Mouse (Mus musculus) lung, postnatal 0 days (tissue): ENCODE data around the gene Ncf2. TPM values are rescaled to one million over a fixed set of nuclear protein-coding genes. Genes with fewer than 3 reads are reported as not detected.

ENCODE experiments used
- ATAC-seq: fragments of 200-750 bp; cut with Nextera tagmentation; 2 replicates; pipeline ENCODE4 v1.8.0; 2017; ENCODE audit warnings: moderate library complexity
- DNase-seq: peaks from one replicate; pipeline ENCODE4 v3.0.0-alpha.2; 2016; ENCODE audit warnings: low spot score
- H3K27ac ChIP-seq: fragments of 300-500 bp; sonication (generic); 2 replicates; pipeline ENCODE4 v1.5.1; 2014; ENCODE audit warnings: antibody characterized with exemption, mild to moderate bottlenecking, low read length, mixed read lengths
- H3K27me3 ChIP-seq: fragments of 300-500 bp; sonication (generic); replicated peaks from 2 replicates; pipeline ENCODE4 v1.6.1; 2014; ENCODE audit warnings: low read length, mixed read lengths; ENCODE audit not compliant: insufficient read depth
- H3K36me3 ChIP-seq: fragments of 300-500 bp; sonication (generic); 2 replicates; pipeline ENCODE4 v1.6.1; 2014; ENCODE audit warnings: low read length, mixed read lengths; ENCODE audit not compliant: insufficient read depth
- H3K4me1 ChIP-seq: fragments of 300-500 bp; sonication (generic); 2 replicates; pipeline ENCODE4 v1.6.1; 2014; ENCODE audit warnings: antibody characterized with exemption, low read depth, low read length, mixed read lengths; ENCODE audit not compliant: insufficient read depth
- H3K4me2 ChIP-seq: fragments of 300-500 bp; sonication (generic); replicated peaks from 2 replicates; pipeline ENCODE4 v1.6.1; 2014; ENCODE audit warnings: low read depth, mild to moderate bottlenecking, low read length, moderate library complexity, mixed read lengths
- H3K4me3 ChIP-seq: fragments of 300-500 bp; sonication (generic); 2 replicates; pipeline ENCODE4 v1.5.1; 2014; ENCODE audit warnings: low read depth, low read length
- H3K9ac ChIP-seq: fragments of 300-500 bp; sonication (generic); replicated peaks from 2 replicates; pipeline ENCODE4 v1.6.1; 2014; ENCODE audit warnings: low read depth, mild to moderate bottlenecking
- H3K9me3 ChIP-seq: fragments of 300-500 bp; sonication (generic); 2 replicates; pipeline ENCODE4 v1.6.1; 2016; ENCODE audit warnings: low read length, mixed read lengths
- CTCF ChIP-seq: IDR thresholded peaks from 2 replicates; pipeline ENCODE4 v1.5.1; 2016; ENCODE audit warnings: antibody characterized with exemption, mild to moderate bottlenecking
- EP300 ChIP-seq: IDR thresholded peaks from 2 replicates; pipeline ENCODE4 v1.6.1; 2016; ENCODE audit warnings: antibody characterized with exemption, mild to moderate bottlenecking, control low read depth
- WGBS: fragments of 180-500 bp; shearing (Covaris S2); extraction: QIAGEN DNeasy Blood & Tissue Kit; methylation state at CpG from one replicate; pipeline ENCODE4 v1.1.7; 2014; 5-methylcytosine and 5-hydroxymethylcytosine counted together
- polyA plus RNA-seq: library from polyadenylated mRNA; unstranded; fragments of >200 nt; fragmentation: Nextera tagmentation; extraction: Ambion mirVana; gene quantifications from 2 replicates; pipeline ENCODE4 v1.2.1, GENCODE M21; 2015

The Ncf2 gene
- polyA plus RNA-seq, 1 experiment from 2014 or later, result 12.0 TPM

GRCm38 (mm10) chr1:152817027-152817769, 17.2 kb downstream of the Ncf2 start:
- 38% methylated on average over 12 of the region's 12 CpGs for WGBS

GRCm38 (mm10) chr1:152817794-152818193, 17.8 kb downstream of the Ncf2 start:
- no peak for TF ChIP-seq CTCF
- Histone ChIP-seq H3K4me1 (no peaks in the 10 kb centered on the region), H3K36me3 (no peaks in the 10 kb centered on the region), H3K4me2 (no peak overlapping the region), H3K27me3 (no peaks in the 10 kb centered on the region), H3K4me3 (no peak overlapping the region), H3K9ac (no peak overlapping the region), H3K9me3 (no peaks in the 10 kb centered on the region), H3K27ac (no peak overlapping the region)
- 43% methylated on average over 10 of the region's 10 CpGs for WGBS
- peak; percentile 23; the same call in 1 of the 2 replicates for ATAC-seq
- no peak for DNase-seq

More at GRCm38 (mm10) chr1:152817027-152817769, 17.2 kb downstream of the Ncf2 start:
- TF ChIP-seq EP300, result no peak
- TF ChIP-seq CTCF, result no peak
- Histone ChIP-seq H3K36me3 (no peaks in the 10 kb centered on the region), H3K4me1 (no peaks in the 10 kb centered on the region), H3K27me3 (no peaks in the 10 kb centered on the region), H3K9ac (no peak overlapping the region), H3K9me3 (no peaks in the 10 kb centered on the region), H3K4me2 (no peak overlapping the region), H3K4me3 (no peak overlapping the region), H3K27ac (no peak overlapping the region)
- ATAC-seq (no peak), DNase-seq (no peak)

- WGBS, result 77% methylated on average over 6 of the region's 6 CpGs
- no peak overlapping the region for H3K4me2 ChIP-seq
- DNase-seq (no peak), ATAC-seq (no peak)
- TF ChIP-seq EP300 (no peak), CTCF (no peak)
- H3K36me3 ChIP-seq, result no peaks in the 10 kb centered on the region
- no peaks in the 10 kb centered on the region for H3K4me1 ChIP-seq
- no peak overlapping the region for H3K9ac ChIP-seq
- H3K27ac ChIP-seq, result no peak overlapping the region
- H3K4me3 ChIP-seq, result no peak overlapping the region
- H3K27me3 ChIP-seq, result no peaks in the 10 kb centered on the region
- H3K9me3 ChIP-seq, result no peaks in the 10 kb centered on the region
Observed at GRCm38 (mm10) chr1:152819558-152819957, 19.6 kb downstream of the Ncf2 start.

- no peak overlapping the region for H3K9ac ChIP-seq
- ATAC-seq (no peak), DNase-seq (no peak)
- no peak overlapping the region for H3K4me3 ChIP-seq
- H3K27ac ChIP-seq, result no peak overlapping the region
- H3K4me2 ChIP-seq, result no peak overlapping the region
- TF ChIP-seq EP300, result no peak
- TF ChIP-seq CTCF, result no peak
- H3K9me3 ChIP-seq, result no peaks in the 10 kb centered on the region
- 59% methylated on average over 7 of the region's 7 CpGs for WGBS
- H3K27me3 ChIP-seq, result no peaks in the 10 kb centered on the region
- no peaks in the 10 kb centered on the region for H3K36me3 ChIP-seq
- no peaks in the 10 kb centered on the region for H3K4me1 ChIP-seq
Observed at GRCm38 (mm10) chr1:152820911-152821695, 21.1 kb downstream of the Ncf2 start.

- WGBS, result 79% methylated on average over 4 of the region's 4 CpGs
- ATAC-seq (no peak), DNase-seq (no peak)
- TF ChIP-seq EP300 (no peak), CTCF (no peak)
- Histone ChIP-seq H3K4me2 (no peak overlapping the region), H3K27me3 (no peaks in the 10 kb centered on the region), H3K9me3 (no peaks in the 10 kb centered on the region), H3K36me3 (no peaks in the 10 kb centered on the region), H3K27ac (no peak overlapping the region), H3K4me3 (no peak overlapping the region), H3K9ac (no peak overlapping the region), H3K4me1 (no peaks in the 10 kb centered on the region)
Observed at GRCm38 (mm10) chr1:152821746-152822145, 21.8 kb downstream of the Ncf2 start.

GRCm38 (mm10) chr1:152824206-152824605, 24.2 kb downstream of the Ncf2 start:
- Histone ChIP-seq H3K36me3 (no peaks in the 10 kb centered on the region), H3K4me3 (no peak overlapping the region), H3K9ac (no peak overlapping the region), H3K27ac (no peak overlapping the region), H3K4me1 (no peaks in the 10 kb centered on the region), H3K27me3 (no peaks in the 10 kb centered on the region), H3K9me3 (no peaks in the 10 kb centered on the region), H3K4me2 (no peak overlapping the region)
- DNase-seq (no peak), ATAC-seq (no peak)
- TF ChIP-seq CTCF (no peak), EP300 (no peak)
- 73% methylated on average over 9 of the region's 9 CpGs for WGBS
